Mouse (Mus musculus) ES-E14 (cell line): ENCODE data around the gene Gm960. TPM values are rescaled to one million over a fixed set of nuclear protein-coding genes. Genes with fewer than 3 reads are reported as not detected.
A peak's percentile ranks its signal among the peaks of the same experiment; 100 is the strongest.

ENCODE experiments used
- DNase-seq: peaks from one replicate; pipeline ENCODE4 v3.0.0-alpha.2; 2013; ENCODE audit warnings: low read depth, low spot score
- H3K27ac ChIP-seq: 2 replicates; pipeline ENCODE4 v1.5.1; 2012; ENCODE audit warnings: low read depth, mild to moderate bottlenecking, low read length, moderate library complexity, mixed read lengths; ENCODE audit not compliant: poor library complexity, insufficient read depth, severe bottlenecking
- H3K36me3 ChIP-seq: 2 replicates; pipeline ENCODE4 v1.6.1; 2012; ENCODE audit warnings: mild to moderate bottlenecking, low read length, moderate library complexity, mixed read lengths; ENCODE audit not compliant: control insufficient read depth, poor library complexity, insufficient read depth, severe bottlenecking
- H3K4me1 ChIP-seq, 2 experiments: fragments of 150-350 bp in 1 of 2; sonication (generic) in 1 of 2; 2 replicates each; pipeline ENCODE4 v1.6.1; 2012; ENCODE audit warnings: low read length in 2 of 2, mild to moderate bottlenecking in 1 of 2, mixed read lengths in 1 of 2; ENCODE audit not compliant: control insufficient read depth in 2 of 2, insufficient read depth in 2 of 2, poor library complexity in 1 of 2
- H3K4me3 ChIP-seq, 2 experiments: fragments of 150-350 bp in 1 of 2; sonication (generic) in 1 of 2; 2 replicates each; pipeline ENCODE4 v1.5.1; 2012; ENCODE audit warnings: low read length in 2 of 2, low read depth in 1 of 2, mild to moderate bottlenecking in 1 of 2, mixed read lengths in 1 of 2; ENCODE audit not compliant: insufficient read depth in 1 of 2, poor library complexity in 1 of 2, severe bottlenecking in 1 of 2
- H3K9ac ChIP-seq: 2 replicates; pipeline ENCODE4 v1.6.1; 2012; ENCODE audit warnings: low read depth, mild to moderate bottlenecking, low read length, mixed read lengths; ENCODE audit not compliant: poor library complexity, insufficient read depth, severe bottlenecking
- H3K9me3 ChIP-seq: fragments of 150-350 bp; sonication (generic); 2 replicates; pipeline ENCODE4 v1.6.1; 2012; ENCODE audit warnings: low read depth, mild to moderate bottlenecking, low read length; ENCODE audit not compliant: control insufficient read depth, insufficient read depth
- CHD2 ChIP-seq: IDR thresholded peaks from 2 replicates; pipeline ENCODE4 v1.6.1; 2014; ENCODE audit warnings: mild to moderate bottlenecking, low read depth, low read length, inconsistent platforms
- HCFC1 ChIP-seq: IDR thresholded peaks from 2 replicates; pipeline ENCODE4 v1.6.1; 2012; ENCODE audit warnings: low read length, inconsistent platforms, borderline replicate concordance; ENCODE audit not compliant: insufficient read depth
- MAFK ChIP-seq: IDR thresholded peaks from 2 replicates; pipeline ENCODE4 v1.6.1; 2014; ENCODE audit warnings: mild to moderate bottlenecking, low read depth, low read length, inconsistent platforms; ENCODE audit not compliant: insufficient read depth
- ZC3H11A ChIP-seq: IDR thresholded peaks from 2 replicates; pipeline ENCODE4 v1.6.1; 2012; ENCODE audit warnings: low read depth, mild to moderate bottlenecking, inconsistent platforms, low read length, borderline replicate concordance
- ZNF384 ChIP-seq: IDR thresholded peaks from 2 replicates; pipeline ENCODE4 v1.6.1; 2012; ENCODE audit warnings: low read depth, low read length, inconsistent platforms
- in situ Hi-C, 2 experiments: fragments of 600-800 bp; cut with MboI; formaldehyde crosslinking; loops; one replicate each; pipeline ENCODE4 v1.15.1; 2025; ENCODE audit warnings: low sequenced_read_pairs in 2 of 2, inconsistent platforms in 1 of 2; ENCODE audit not compliant: unreplicated experiment in 2 of 2
- total RNA-seq: library from RNA; depleted of rRNA; stranded (reverse); fragments of 300-350 nt; gene quantifications from 2 replicates; pipeline ENCODE4 v1.2.3, GENCODE M21; 2012

Gene Gm960
- total RNA-seq, 1 experiment = 1.1 TPM

DNA sequence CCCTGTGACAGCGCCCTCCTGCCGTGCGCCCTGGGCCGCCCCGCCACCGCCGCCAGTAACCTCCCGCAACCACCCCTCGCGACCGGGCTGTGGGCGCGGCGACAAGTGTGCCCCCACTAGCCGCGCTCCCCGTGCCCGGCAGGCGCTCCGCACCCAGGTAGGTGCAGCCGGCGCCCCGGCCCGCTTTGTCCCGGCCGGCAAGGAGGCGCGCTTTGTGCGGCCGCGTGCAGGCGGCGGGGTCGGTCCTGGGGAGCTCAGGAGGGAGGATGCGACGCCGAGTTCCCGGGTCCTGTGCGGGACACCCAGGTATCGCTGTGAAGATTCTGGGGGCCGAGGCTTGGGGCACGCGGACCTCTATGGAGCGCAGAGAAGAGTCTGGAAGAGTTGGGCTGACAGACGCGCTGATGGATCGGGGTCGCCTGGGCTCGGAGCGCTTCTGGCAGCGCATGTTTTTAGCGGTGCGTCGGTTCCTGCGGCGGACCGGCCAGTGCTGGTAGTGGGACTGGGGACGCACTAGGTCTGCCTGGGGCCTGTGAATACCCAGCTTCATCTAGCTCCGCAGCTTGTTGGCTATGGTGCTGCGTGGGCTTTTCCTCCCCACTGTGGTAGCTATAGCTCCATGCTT, 13.8 kb upstream of the Gm960 start:
- DNase-seq = no peak
- no peaks in the 10 kb centered on the region for H3K9me3 ChIP-seq
- no peak overlapping the region for H3K27ac ChIP-seq
- H3K4me1 ChIP-seq = peaks cover 0 to 6% of the 10 kb centered on the region in 2 experiments; a peak in 1 of 4 replicates
- TF ChIP-seq CHD2 = no peak
- no peak for TF ChIP-seq ZNF384
- TF ChIP-seq MAFK = no peak
- TF ChIP-seq ZC3H11A = no peak
- TF ChIP-seq HCFC1 = no peak
- in situ Hi-C loops = no loop called here
- peak overlapping the region; percentile 65 for H3K9ac ChIP-seq
- H3K36me3 ChIP-seq = no peaks in the 10 kb centered on the region
- H3K4me3 ChIP-seq = peak overlapping the region; percentile 65 to 82

GRCm38 (mm10) chr19:4711601-4712155, 13.2 kb upstream of the Gm960 start:
- TF ChIP-seq HCFC1 (no peak), ZNF384 (no peak), ZC3H11A (no peak), CHD2 (no peak), MAFK (no peak)
- H3K36me3 ChIP-seq = no peaks in the 10 kb centered on the region
- H3K27ac ChIP-seq = no peak overlapping the region
- no peaks in the 10 kb centered on the region for H3K9me3 ChIP-seq
- peak overlapping the region; percentile 22 to 82 for H3K4me3 ChIP-seq
- peaks cover 0 to 4% of the 10 kb centered on the region in 2 experiments; a peak in 1 of 4 replicates for H3K4me1 ChIP-seq
- no peak for DNase-seq
- in situ Hi-C loops = no loop called here
- peak overlapping the region; percentile 65 for H3K9ac ChIP-seq

DNA sequence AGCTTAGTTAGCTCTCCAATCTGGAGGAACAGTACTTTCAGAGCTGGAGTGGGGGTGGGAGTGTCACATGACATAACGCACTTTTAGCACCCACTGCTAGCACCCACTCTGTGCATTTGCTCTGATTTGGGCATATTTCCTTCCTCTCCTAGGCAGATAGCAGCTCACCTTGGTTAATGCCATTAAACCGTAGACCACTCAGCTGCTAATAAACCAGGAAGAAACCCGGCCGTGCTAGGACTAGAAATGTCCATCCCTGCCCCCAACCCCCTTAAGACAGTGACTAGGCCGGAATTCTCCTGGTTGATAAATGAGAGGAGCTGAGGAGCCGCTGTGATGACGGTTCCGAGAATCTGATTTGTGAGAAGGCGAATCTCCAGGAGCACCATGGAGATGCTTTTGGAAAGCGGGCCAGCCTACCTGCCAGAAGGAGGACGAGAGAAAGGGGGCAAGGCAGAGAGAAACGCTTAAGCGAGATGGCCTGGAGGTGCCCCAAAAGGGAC, 12.7 kb upstream of the Gm960 start, which contains the start of gene Sptbn2:
Gene Sptbn2 (plus strand): TSS at position 70 of the 503 bp plus-strand sequence.
- DNase-seq = no peak
- H3K36me3 ChIP-seq = no peaks in the 10 kb centered on the region
- TF ChIP-seq CHD2 (no peak), ZNF384 (no peak), MAFK (no peak), ZC3H11A (no peak), HCFC1 (no peak)
- H3K9me3 ChIP-seq = no peaks in the 10 kb centered on the region
- peak within 1 kb of the TSS; percentile 65 for H3K9ac ChIP-seq
- peaks cover 0 to 4% of the 10 kb centered on the region in 2 experiments; a peak in 1 of 4 replicates for H3K4me1 ChIP-seq
- H3K4me3 ChIP-seq = peak within 1 kb of the TSS; percentile 65 to 82
- no peak within 1 kb of the TSS for H3K27ac ChIP-seq
- in situ Hi-C loops = no loop called here

- no peak for DNase-seq
- Histone ChIP-seq H3K9me3 (no peaks in the 10 kb centered on the region), H3K9ac (no peak overlapping the region), H3K4me1 (peaks cover 0 to 4% of the 10 kb centered on the region in 2 experiments; a peak in 1 of 4 replicates), H3K27ac (no peak overlapping the region), H3K36me3 (no peaks in the 10 kb centered on the region), H3K4me3 (peak overlapping the region in 1 of 2 experiments; percentile 17; a peak in 1 of 4 replicates)
- TF ChIP-seq ZNF384 = no peak
- TF ChIP-seq MAFK = no peak
- TF ChIP-seq CHD2 = no peak
- TF ChIP-seq HCFC1 = no peak
- no peak for TF ChIP-seq ZC3H11A
- in situ Hi-C loops = no loop called here
Observed at GRCm38 (mm10) chr19:4708765-4709164, 10.3 kb upstream of the Gm960 start.
